Mouse (Mus musculus) embryonic fibroblast, embryonic 13.5 days (primary cell): ENCODE measurements at regions not wholly inside any gene's neighbourhood (a gene's known extent, or its start where the extent isn't known, plus 50 kb on each side); places are given as distances from the start of the nearest gene placed in this dataset.

Experiments
- CTCF ChIP-seq: IDR thresholded peaks from 2 replicates; pipeline ENCODE4 v1.5.1; 2011; ENCODE audit warnings: mild to moderate bottlenecking, control low read depth, low read length, moderate library complexity, borderline replicate concordance; ENCODE audit not compliant: insufficient read depth
- POLR2A ChIP-seq: IDR thresholded peaks from 2 replicates; pipeline ENCODE4 v1.6.1; 2011; ENCODE audit warnings: low read depth, mild to moderate bottlenecking, control low read depth, low read length, moderate library complexity

DNA sequence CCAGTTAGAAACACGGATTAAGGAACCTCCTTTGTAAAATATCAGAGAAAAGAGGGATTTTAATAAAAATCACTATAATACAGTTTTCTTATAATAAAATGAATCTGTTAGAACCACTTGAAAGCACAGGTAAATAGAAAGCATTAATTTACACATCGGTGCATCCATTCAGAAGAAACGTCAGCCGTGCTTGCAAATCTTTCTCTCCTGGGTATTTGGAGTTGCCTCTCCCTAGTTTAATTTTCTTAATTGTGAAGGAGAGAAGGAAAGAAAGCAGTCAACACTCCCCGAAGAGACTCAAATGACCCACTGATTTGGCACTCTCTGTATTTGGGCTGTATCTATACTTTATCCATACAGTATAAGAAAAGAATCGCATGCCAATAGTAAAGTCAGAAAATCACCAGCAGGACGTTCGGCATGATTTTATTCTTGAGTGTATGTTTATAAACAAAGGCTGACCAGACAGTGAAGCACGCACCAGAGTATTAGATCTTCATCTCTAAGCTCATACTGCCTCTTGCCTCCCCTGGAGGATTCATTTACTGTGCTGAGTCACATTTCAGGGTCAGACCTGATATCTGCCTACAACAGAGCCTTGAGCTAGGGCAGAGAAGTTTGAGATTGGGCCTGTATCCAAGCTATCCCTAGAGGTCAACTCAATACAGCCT is 291.6 kb upstream of the Map3k7 start:
- TF ChIP-seq CTCF (no peak), POLR2A (no peak)
